Mouse (Mus musculus) heart, embryonic 11.5 days (tissue): ENCODE results near the gene Mgme1. TPM values are rescaled to one million over a fixed set of nuclear protein-coding genes. Genes with fewer than 3 reads are reported as not detected.

Experiments
- ATAC-seq: fragments of 200-750 bp; cut with Nextera tagmentation; replicated peaks from 2 replicates; pipeline ENCODE4 v1.8.0; 2017; ENCODE audit warnings: moderate library complexity; ENCODE audit not compliant: insufficient number of reproducible peaks, low FRiP score, low TSS enrichment
- H3K27ac ChIP-seq: fragments of 300-500 bp; sonication (generic); 2 replicates; pipeline ENCODE4 v1.5.1; 2014; ENCODE audit warnings: mild to moderate bottlenecking, low read depth, low read length
- H3K27me3 ChIP-seq: fragments of 300-500 bp; sonication (generic); 2 replicates; pipeline ENCODE4 v1.6.1; 2014; ENCODE audit warnings: mild to moderate bottlenecking, low read length, mixed read lengths; ENCODE audit not compliant: control insufficient read depth, insufficient read depth
- H3K36me3 ChIP-seq: fragments of 300-500 bp; sonication (generic); 2 replicates; pipeline ENCODE4 v1.6.1; 2014; ENCODE audit warnings: mild to moderate bottlenecking, low read length, moderate library complexity, mixed read lengths; ENCODE audit not compliant: control insufficient read depth, insufficient read depth
- H3K4me1 ChIP-seq: fragments of 300-500 bp; sonication (generic); 2 replicates; pipeline ENCODE4 v1.6.1; 2014; ENCODE audit warnings: low read length; ENCODE audit not compliant: control insufficient read depth, insufficient read depth
- H3K4me2 ChIP-seq: fragments of 300-500 bp; sonication (generic); 2 replicates; pipeline ENCODE4 v1.6.1; 2014; ENCODE audit warnings: mild to moderate bottlenecking, moderate library complexity
- H3K4me3 ChIP-seq: fragments of 300-500 bp; sonication (generic); 2 replicates; pipeline ENCODE4 v1.5.1; 2014; ENCODE audit warnings: low read depth, low read length
- H3K9ac ChIP-seq: fragments of 300-500 bp; sonication (generic); 2 replicates; pipeline ENCODE4 v1.6.1; 2014; ENCODE audit warnings: mild to moderate bottlenecking, low read depth, low read length, moderate library complexity
- H3K9me3 ChIP-seq: fragments of 300-500 bp; sonication (generic); replicated peaks from 2 replicates; pipeline ENCODE4 v1.6.1; 2016; ENCODE audit warnings: low read length; ENCODE audit not compliant: control insufficient read depth
- WGBS: fragments of 180-500 bp; shearing (Covaris S2); extraction: QIAGEN DNeasy Blood & Tissue Kit; methylation state at CpG from one replicate; pipeline ENCODE4 v1.1.7; 2014; ENCODE audit not compliant: insufficient replicate concordance; 5-methylcytosine and 5-hydroxymethylcytosine counted together
- polyA plus RNA-seq: library from polyadenylated mRNA; unstranded; fragments of >200 nt; fragmentation: Nextera tagmentation; extraction: Ambion mirVana; gene quantifications from 2 replicates; pipeline ENCODE4 v1.2.1, GENCODE M21; 2014

Gene Mgme1
- polyA plus RNA-seq, 1 experiment from 2014 or later, result 16.7 TPM

- Histone ChIP-seq H3K4me3 (no peak overlapping the region), H3K27ac (no peak overlapping the region), H3K4me2 (no peak overlapping the region), H3K9ac (no peak overlapping the region), H3K4me1 (0 out of 2 replicates have a peak, but pooled peaks cover 6% of the 10 kb centered on the region), H3K27me3 (no peaks in the 10 kb centered on the region), H3K36me3 (peaks cover 25% of the 10 kb centered on the region), H3K9me3 (no peaks in the 10 kb centered on the region)
- WGBS, result 44% methylated on average over 4 of the region's 4 CpGs
- ATAC-seq, result no peak
These were observed 21.7 kb upstream of the Mgme1 start for GRCm38 (mm10) chr2:144248613-144249376.

GRCm38 (mm10) chr2:144250111-144250510 is 20.4 kb upstream of the Mgme1 start:
- Histone ChIP-seq H3K4me1 (0 out of 2 replicates have a peak, but pooled peaks cover 6% of the 10 kb centered on the region), H3K4me2 (no peak overlapping the region), H3K36me3 (peaks cover 36% of the 10 kb centered on the region), H3K9ac (no peak overlapping the region), H3K9me3 (no peaks in the 10 kb centered on the region), H3K27me3 (no peaks in the 10 kb centered on the region), H3K4me3 (no peak overlapping the region), H3K27ac (no peak overlapping the region)
- ATAC-seq, result no peak

DNA sequence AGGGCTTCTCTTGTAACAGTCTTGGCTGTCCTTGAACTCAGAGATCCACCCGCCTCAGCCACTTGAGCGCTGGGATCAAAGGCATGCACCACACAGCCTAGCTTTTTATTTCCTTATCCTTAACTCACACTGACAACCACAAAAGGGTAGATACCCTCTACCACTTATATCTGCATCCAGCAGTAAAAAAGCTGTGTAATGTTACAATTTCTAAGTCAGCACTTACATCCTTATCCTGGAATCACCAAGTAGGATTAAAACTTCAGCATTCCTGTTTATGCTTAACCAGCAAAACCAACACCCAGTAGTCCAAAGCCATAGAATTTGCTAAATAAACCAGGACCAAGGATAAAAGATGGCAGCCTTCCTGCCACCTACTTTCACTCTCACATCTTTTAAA is 7.6 kb upstream of the Mgme1 start:
- no peak overlapping the region for H3K27ac ChIP-seq
- no peak for ATAC-seq
- H3K9ac ChIP-seq, result no peak overlapping the region
- H3K4me3 ChIP-seq, result no peak overlapping the region
- H3K4me1 ChIP-seq, result peaks cover 7% of the 10 kb centered on the region; the same call in 1 of the 2 replicates
- no peak overlapping the region for H3K4me2 ChIP-seq
- H3K36me3 ChIP-seq, result peaks cover 4% of the 10 kb centered on the region
- 88% methylated on average over 2 of the region's 2 CpGs for whole genome bisulfite sequencing
- H3K9me3 ChIP-seq, result no peaks in the 10 kb centered on the region
- H3K27me3 ChIP-seq, result no peaks in the 10 kb centered on the region

- H3K4me3 ChIP-seq, result no peak overlapping the region
- 82% methylated on average over 5 of the region's 5 CpGs for WGBS
These were observed 5.9 kb upstream of the Mgme1 start for GRCm38 (mm10) chr2:144264398-144265119.

GRCm38 (mm10) chr2:144265120-144265488 is 5.4 kb upstream of the Mgme1 start:
- no peak overlapping the region for H3K4me2 ChIP-seq
- ATAC-seq, result no peak
- no peak overlapping the region for H3K27ac ChIP-seq
- no peaks in the 10 kb centered on the region for H3K9me3 ChIP-seq
- WGBS, result 71% methylated on average over 3 of the region's 3 CpGs
- H3K27me3 ChIP-seq, result no peaks in the 10 kb centered on the region
- no peak overlapping the region for H3K4me3 ChIP-seq
- peaks cover 18% of the 10 kb centered on the region for H3K4me1 ChIP-seq
- H3K9ac ChIP-seq, result no peak overlapping the region
- peaks cover 4% of the 10 kb centered on the region; the same call in 1 of the 2 replicates for H3K36me3 ChIP-seq

More at GRCm38 (mm10) chr2:144264398-144265119, 5.9 kb upstream of the Mgme1 start:
- H3K27me3 ChIP-seq, result no peaks in the 10 kb centered on the region
- no peak overlapping the region for H3K4me2 ChIP-seq
- H3K9me3 ChIP-seq, result no peaks in the 10 kb centered on the region
- H3K36me3 ChIP-seq, result peaks cover 4% of the 10 kb centered on the region
- H3K9ac ChIP-seq, result no peak overlapping the region
- H3K4me1 ChIP-seq, result peaks cover 18% of the 10 kb centered on the region
- no peak overlapping the region for H3K27ac ChIP-seq
- ATAC-seq, result no peak

DNA sequence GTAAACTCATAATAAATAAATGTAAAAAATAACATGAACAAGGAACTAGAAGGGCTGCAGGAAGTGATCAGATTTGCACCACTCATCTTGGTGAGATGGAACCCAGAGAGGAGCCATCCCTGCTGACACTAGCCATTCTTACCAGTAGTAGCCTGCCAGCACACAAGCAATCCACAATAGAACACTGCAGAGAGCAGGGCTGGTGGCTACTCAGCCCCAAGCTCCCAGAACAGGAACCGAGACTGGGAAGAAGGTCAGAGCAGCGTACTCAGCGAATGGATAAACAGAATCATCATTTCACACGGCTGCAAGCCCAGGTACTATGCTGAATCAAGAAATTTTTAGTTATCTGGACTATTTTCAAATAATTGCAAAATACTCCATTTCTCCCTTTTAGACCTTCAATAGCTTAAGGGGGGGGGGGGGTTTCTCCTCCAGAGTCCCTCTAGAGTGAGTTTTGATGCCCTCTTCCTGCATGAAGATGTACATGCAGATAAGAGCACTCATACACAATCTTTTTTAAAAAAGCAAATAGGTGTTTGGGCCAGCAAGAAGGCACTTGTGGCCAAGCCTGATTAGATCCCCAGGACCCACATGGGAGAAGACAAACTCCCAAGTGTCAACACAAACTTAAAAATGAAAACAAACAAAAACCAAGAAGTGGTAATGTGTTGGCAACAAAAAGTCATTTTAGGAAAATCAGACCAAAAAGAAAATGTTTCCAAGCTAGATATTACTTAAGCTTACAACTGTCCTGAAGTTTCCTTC is 4.4 kb upstream of the Mgme1 start:
- ATAC-seq, result no peak
- H3K4me1 ChIP-seq, result peaks cover 18% of the 10 kb centered on the region
- no peak overlapping the region for H3K27ac ChIP-seq
- no peaks in the 10 kb centered on the region for H3K9me3 ChIP-seq
- H3K9ac ChIP-seq, result no peak overlapping the region
- H3K27me3 ChIP-seq, result no peaks in the 10 kb centered on the region
- no peak overlapping the region for H3K4me3 ChIP-seq
- peaks cover 3% of the 10 kb centered on the region; the same call in 1 of the 2 replicates for H3K36me3 ChIP-seq
- H3K4me2 ChIP-seq, result peak overlapping the region; percentile 83; the same call in 1 of the 2 replicates
- 50% methylated on average over 4 of the region's 4 CpGs for WGBS

DNA sequence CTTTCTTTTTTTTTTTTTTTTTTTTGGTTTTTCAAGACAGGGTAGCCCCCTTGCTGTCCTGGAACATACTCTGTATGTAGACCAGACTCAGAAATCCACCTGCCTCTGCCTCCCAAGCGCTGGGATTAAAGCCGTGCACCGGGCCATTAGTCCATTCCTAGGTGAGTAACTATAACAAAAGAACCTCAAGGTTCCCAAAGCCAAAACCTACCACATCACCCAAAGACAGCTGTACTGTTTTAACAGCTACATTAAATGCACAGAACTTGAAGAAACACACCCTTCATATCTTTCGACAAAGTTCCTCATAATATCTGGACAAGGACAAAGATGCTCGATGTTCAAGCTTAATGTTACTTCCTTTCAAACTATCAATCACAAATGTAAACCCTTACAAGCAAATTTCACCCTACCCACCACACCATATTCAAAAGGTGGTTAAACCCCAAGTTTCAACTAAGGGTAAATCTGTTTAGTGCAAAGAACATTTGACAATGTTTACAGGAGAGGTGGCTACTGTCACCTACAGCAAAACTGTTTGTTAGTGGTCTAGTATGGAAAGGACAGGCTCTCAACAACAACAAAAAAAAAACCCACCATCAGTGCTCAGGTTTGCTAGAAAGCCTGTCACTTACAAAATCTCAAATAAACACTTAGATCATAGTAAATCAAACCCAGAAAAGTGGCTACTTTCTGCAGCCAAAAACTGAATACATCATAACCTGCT is 3.3 kb upstream of the Mgme1 start:
- Histone ChIP-seq H3K4me1 (peaks cover 18% of the 10 kb centered on the region), H3K4me3 (peak overlapping the region; percentile 79; the same call in 1 of the 2 replicates), H3K36me3 (no peaks in the 10 kb centered on the region; the same call in 1 of the 2 replicates), H3K27ac (no peak overlapping the region), H3K9ac (0 out of 2 replicates have a peak overlapping the region, but pooled peaks have one; percentile 1), H3K9me3 (no peaks in the 10 kb centered on the region), H3K4me2 (peak overlapping the region; percentile 83), H3K27me3 (no peaks in the 10 kb centered on the region)
- no peak for ATAC-seq
- 50% methylated on average over 5 of the region's 5 CpGs for WGBS

GRCm38 (mm10) chr2:144267731-144268015 is 2.8 kb upstream of the Mgme1 start:
- ATAC-seq, result no peak
- H3K27me3 ChIP-seq, result no peaks in the 10 kb centered on the region
- 30% methylated on average over 1 of the region's 1 CpGs for WGBS
- peak overlapping the region; percentile 79; the same call in 1 of the 2 replicates for H3K4me3 ChIP-seq
- no peaks in the 10 kb centered on the region; the same call in 1 of the 2 replicates for H3K36me3 ChIP-seq
- peaks cover 18% of the 10 kb centered on the region for H3K4me1 ChIP-seq
- peak overlapping the region; percentile 83 for H3K4me2 ChIP-seq
- H3K9me3 ChIP-seq, result no peaks in the 10 kb centered on the region
- no peak overlapping the region for H3K27ac ChIP-seq
- 0 out of 2 replicates have a peak overlapping the region, but pooled peaks have one; percentile 1 for H3K9ac ChIP-seq
